Mouse (Mus musculus) cerebellum, postnatal 25 days (tissue): Measurements from ENCODE around the gene Fbln1.

Experiments used
- DNase-seq, 2 experiments: peaks; one replicate each; pipeline ENCODE4 v3.0.0; 2021; ENCODE audit warnings: mixed read lengths in 2 of 2

The Fbln1 gene

GRCm38 (mm10) chr15:85240086-85240485 lies 34.3 kb downstream of the Fbln1 start:
- DNase-seq, result no peak

GRCm38 (mm10) chr15:85241856-85242255 lies 36.1 kb downstream of the Fbln1 start:
- no peak for DNase-seq

GRCm38 (mm10) chr15:85244414-85245161 lies 38.8 kb downstream of the Fbln1 start:
- no peak for DNase-seq

- DNase-seq, result no peak
These were observed 39.7 kb downstream of the Fbln1 start for GRCm38 (mm10) chr15:85245241-85246010.

- DNase-seq, result no peak
These were observed 40.3 kb downstream of the Fbln1 start for GRCm38 (mm10) chr15:85246016-85246415.

- no peak for DNase-seq
These were observed 41.2 kb downstream of the Fbln1 start for GRCm38 (mm10) chr15:85246936-85247335.

GRCm38 (mm10) chr15:85248311-85248710 lies 42.6 kb downstream of the Fbln1 start:
- no peak for DNase-seq

- DNase-seq, result peak; percentile 41 to 63
These were observed 43.5 kb downstream of the Fbln1 start for GRCm38 (mm10) chr15:85249252-85249651.

- DNase-seq, result no peak
These were observed 44.7 kb downstream of the Fbln1 start for GRCm38 (mm10) chr15:85250436-85250835.

- DNase-seq, result no peak
These were observed 46.7 kb downstream of the Fbln1 start for GRCm38 (mm10) chr15:85252476-85252875.

GRCm38 (mm10) chr15:85257775-85258429 lies 52.2 kb downstream of the Fbln1 start:
- peak; percentile 21 to 66 for DNase-seq

- DNase-seq, result no peak
These were observed 57.1 kb downstream of the Fbln1 start for GRCm38 (mm10) chr15:85262805-85263204.

- peak; percentile 88 to 91 for DNase-seq
These were observed 61.1 kb downstream of the Fbln1 start for GRCm38 (mm10) chr15:85266729-85267434.

- no peak for DNase-seq
These were observed 62.1 kb downstream of the Fbln1 start for GRCm38 (mm10) chr15:85267891-85268290.

GRCm38 (mm10) chr15:85272988-85273387 lies 67.2 kb downstream of the Fbln1 start:
- DNase-seq, result no peak

- DNase-seq, result no peak
These were observed 71.5 kb downstream of the Fbln1 start for GRCm38 (mm10) chr15:85277221-85277620.

- no peak for DNase-seq
These were observed 73.2 kb downstream of the Fbln1 start for GRCm38 (mm10) chr15:85278986-85279385.

- DNase-seq, result no peak
These were observed 76.3 kb downstream of the Fbln1 start for GRCm38 (mm10) chr15:85282021-85282420.

GRCm38 (mm10) chr15:85284651-85285050 lies 78.9 kb downstream of the Fbln1 start:
- DNase-seq, result peak; percentile 13 to 26

GRCm38 (mm10) chr15:85294632-85295031 lies 88.9 kb downstream of the Fbln1 start:
- DNase-seq, result no peak

GRCm38 (mm10) chr15:85295544-85295943 lies 89.8 kb downstream of the Fbln1 start:
- DNase-seq, result no peak

- DNase-seq, result no peak
These were observed 90.2 kb downstream of the Fbln1 start for GRCm38 (mm10) chr15:85295977-85296376.

- no peak for DNase-seq
These were observed 90.8 kb downstream of the Fbln1 start for GRCm38 (mm10) chr15:85296538-85296937.
